Mouse (Mus musculus): ENCODE data around the gene Acsl5. TPM values are rescaled to one million over a fixed set of nuclear protein-coding genes. Genes with fewer than 3 reads are reported as not detected.

Acsl5 gene
- polyA plus RNA-seq, 1 experiment from 2014 or later, result 63.2 TPM

GRCm38 (mm10) chr19:55292210-55292850 is 40.6 kb downstream of the Acsl5 start:
- 88% methylated on average over 2 of the region's 2 CpGs for WGBS

GRCm38 (mm10) chr19:55293175-55293574 is 41.4 kb downstream of the Acsl5 start:
- Histone ChIP-seq H3K4me1 (replicated peaks; ENCODE audit: control insufficient read depth, insufficient read depth) (no peaks in the 10 kb centered on the region), H3K4me2 (replicated peaks; ENCODE audit: low read depth) (no peak overlapping the region), H3K27me3 (ENCODE audit: control insufficient read depth, insufficient read depth, low read length) (no peaks in the 10 kb centered on the region), H3K4me3 (ENCODE audit: low read depth, low read length) (no peak overlapping the region), H3K36me3 (ENCODE audit: control insufficient read depth, insufficient read depth, low read length) (peaks cover 15% of the 10 kb centered on the region), H3K27ac (replicated peaks) (no peak overlapping the region), H3K9me3 (ENCODE audit: control insufficient read depth, low read length) (no peaks in the 10 kb centered on the region), H3K9ac (ENCODE audit: low read length) (no peak overlapping the region)
- no peak for ATAC-seq (ENCODE audit: low FRiP score, low TSS enrichment)
- no peak for DNase-seq (ENCODE audit: low spot score)
- 43% methylated on average over 4 of the region's 4 CpGs for WGBS
- TF ChIP-seq EP300 (optimal IDR thresholded peaks at IDR 0.05) (no peak), CTCF (IDR thresholded peaks at IDR 0.05; ENCODE audit: low read depth) (no peak)

More at GRCm38 (mm10) chr19:55292210-55292850, 40.6 kb downstream of the Acsl5 start:
- H3K9ac ChIP-seq (ENCODE audit: low read length), result no peak overlapping the region
- no peaks in the 10 kb centered on the region for H3K4me1 ChIP-seq (replicated peaks; ENCODE audit: control insufficient read depth, insufficient read depth)
- no peak overlapping the region for H3K4me2 ChIP-seq (replicated peaks; ENCODE audit: low read depth)
- no peak overlapping the region for H3K27ac ChIP-seq (replicated peaks)
- H3K27me3 ChIP-seq (ENCODE audit: control insufficient read depth, insufficient read depth, low read length), result no peaks in the 10 kb centered on the region
- DNase-seq (ENCODE audit: low spot score) (no peak), ATAC-seq (ENCODE audit: low FRiP score, low TSS enrichment) (no peak)
- H3K4me3 ChIP-seq (ENCODE audit: low read depth, low read length), result no peak overlapping the region
- TF ChIP-seq EP300 (optimal IDR thresholded peaks at IDR 0.05), result no peak
- TF ChIP-seq CTCF (IDR thresholded peaks at IDR 0.05; ENCODE audit: low read depth), result no peak
- no peaks in the 10 kb centered on the region for H3K9me3 ChIP-seq (ENCODE audit: control insufficient read depth, low read length)
- peaks cover 13% of the 10 kb centered on the region for H3K36me3 ChIP-seq (ENCODE audit: control insufficient read depth, insufficient read depth, low read length)

GRCm38 (mm10) chr19:55295075-55295474 is 43.3 kb downstream of the Acsl5 start:
- ATAC-seq (ENCODE audit: low FRiP score, low TSS enrichment), result no peak
- Histone ChIP-seq H3K9ac (ENCODE audit: low read length) (no peak overlapping the region), H3K9me3 (ENCODE audit: control insufficient read depth, low read length) (no peaks in the 10 kb centered on the region), H3K4me3 (ENCODE audit: low read depth, low read length) (no peak overlapping the region), H3K4me1 (replicated peaks; ENCODE audit: control insufficient read depth, insufficient read depth) (no peaks in the 10 kb centered on the region), H3K27ac (replicated peaks) (no peak overlapping the region), H3K36me3 (ENCODE audit: control insufficient read depth, insufficient read depth, low read length) (peaks cover 15% of the 10 kb centered on the region), H3K27me3 (ENCODE audit: control insufficient read depth, insufficient read depth, low read length) (no peaks in the 10 kb centered on the region), H3K4me2 (replicated peaks; ENCODE audit: low read depth) (no peak overlapping the region)
- TF ChIP-seq CTCF (IDR thresholded peaks at IDR 0.05; ENCODE audit: low read depth) (no peak), EP300 (optimal IDR thresholded peaks at IDR 0.05) (no peak)
- WGBS, result 88% methylated on average over 9 of the region's 9 CpGs
- no peak for DNase-seq (ENCODE audit: low spot score)

- no peak overlapping the region for H3K27ac ChIP-seq (replicated peaks)
- WGBS, result 79% methylated on average over 3 of the region's 3 CpGs
- no peak overlapping the region for H3K4me2 ChIP-seq (replicated peaks; ENCODE audit: low read depth)
- no peak overlapping the region for H3K9ac ChIP-seq (ENCODE audit: low read length)
- H3K36me3 ChIP-seq (ENCODE audit: control insufficient read depth, insufficient read depth, low read length), result peaks cover 15% of the 10 kb centered on the region
- H3K9me3 ChIP-seq (ENCODE audit: control insufficient read depth, low read length), result no peaks in the 10 kb centered on the region
- ATAC-seq (ENCODE audit: low FRiP score, low TSS enrichment) (no peak), DNase-seq (ENCODE audit: low spot score) (no peak)
- TF ChIP-seq CTCF (IDR thresholded peaks at IDR 0.05; ENCODE audit: low read depth), result no peak
- TF ChIP-seq EP300 (optimal IDR thresholded peaks at IDR 0.05), result no peak
- no peaks in the 10 kb centered on the region for H3K27me3 ChIP-seq (ENCODE audit: control insufficient read depth, insufficient read depth, low read length)
- no peak overlapping the region for H3K4me3 ChIP-seq (ENCODE audit: low read depth, low read length)
- H3K4me1 ChIP-seq (replicated peaks; ENCODE audit: control insufficient read depth, insufficient read depth), result no peaks in the 10 kb centered on the region
Observed at GRCm38 (mm10) chr19:55295556-55295955, 43.8 kb downstream of the Acsl5 start.

GRCm38 (mm10) chr19:55296301-55296700 is 44.6 kb downstream of the Acsl5 start:
- no peak overlapping the region for H3K4me3 ChIP-seq (ENCODE audit: low read depth, low read length)
- 77% methylated on average over 2 of the region's 2 CpGs for WGBS
- H3K4me1 ChIP-seq (replicated peaks; ENCODE audit: control insufficient read depth, insufficient read depth), result no peaks in the 10 kb centered on the region
- H3K27me3 ChIP-seq (ENCODE audit: control insufficient read depth, insufficient read depth, low read length), result no peaks in the 10 kb centered on the region
- DNase-seq (ENCODE audit: low spot score) (no peak), ATAC-seq (ENCODE audit: low FRiP score, low TSS enrichment) (no peak)
- no peak overlapping the region for H3K27ac ChIP-seq (replicated peaks)
- TF ChIP-seq CTCF (IDR thresholded peaks at IDR 0.05; ENCODE audit: low read depth) (no peak), EP300 (optimal IDR thresholded peaks at IDR 0.05) (no peak)
- peaks cover 15% of the 10 kb centered on the region for H3K36me3 ChIP-seq (ENCODE audit: control insufficient read depth, insufficient read depth, low read length)
- no peak overlapping the region for H3K4me2 ChIP-seq (replicated peaks; ENCODE audit: low read depth)
- H3K9me3 ChIP-seq (ENCODE audit: control insufficient read depth, low read length), result no peaks in the 10 kb centered on the region
- H3K9ac ChIP-seq (ENCODE audit: low read length), result no peak overlapping the region

- DNase-seq (ENCODE audit: low spot score), result no peak
- no peaks in the 10 kb centered on the region for H3K4me1 ChIP-seq (replicated peaks; ENCODE audit: control insufficient read depth, insufficient read depth)
- 91% methylated on average over 2 of the region's 2 CpGs for WGBS
- TF ChIP-seq CTCF (IDR thresholded peaks at IDR 0.05; ENCODE audit: low read depth) (no peak), EP300 (optimal IDR thresholded peaks at IDR 0.05) (no peak)
- H3K4me2 ChIP-seq (replicated peaks; ENCODE audit: low read depth), result no peak overlapping the region
- ATAC-seq (ENCODE audit: low FRiP score, low TSS enrichment), result no peak
- no peak overlapping the region for H3K9ac ChIP-seq (ENCODE audit: low read length)
- peaks cover 18% of the 10 kb centered on the region for H3K36me3 ChIP-seq (ENCODE audit: control insufficient read depth, insufficient read depth, low read length)
- H3K4me3 ChIP-seq (ENCODE audit: low read depth, low read length), result no peak overlapping the region
- no peak overlapping the region for H3K27ac ChIP-seq (replicated peaks)
- H3K9me3 ChIP-seq (ENCODE audit: control insufficient read depth, low read length), result no peaks in the 10 kb centered on the region
- no peaks in the 10 kb centered on the region for H3K27me3 ChIP-seq (ENCODE audit: control insufficient read depth, insufficient read depth, low read length)
Observed at GRCm38 (mm10) chr19:55297489-55297888, 45.8 kb downstream of the Acsl5 start.
